Mouse (Mus musculus): Measurements from ENCODE around the gene Gm49388. TPM values are rescaled to one million over a fixed set of nuclear protein-coding genes. Genes with fewer than 3 reads are reported as not detected.

Gm49388 gene
- polyA plus RNA-seq, 1 experiment from 2014 or later, result not detected

- 90% methylated on average over 19 of the region's 19 CpGs for WGBS
- H3K27me3 ChIP-seq (ENCODE audit: control insufficient read depth, insufficient read depth, low read length), result no peaks in the 10 kb centered on the region
- H3K36me3 ChIP-seq (ENCODE audit: control insufficient read depth, insufficient read depth, low read length), result peaks cover 52% of the 10 kb centered on the region
- no peak overlapping the region for H3K4me2 ChIP-seq (ENCODE audit: low read depth, severe bottlenecking)
- ATAC-seq (ENCODE audit: insufficient number of reproducible peaks, low FRiP score, low TSS enrichment, low read depth), result no peak
- no peak overlapping the region for H3K27ac ChIP-seq (replicated peaks; ENCODE audit: low read depth, low read length)
- no peak overlapping the region for H3K4me3 ChIP-seq (ENCODE audit: low read depth, low read length)
- no peaks in the 10 kb centered on the region for H3K9me3 ChIP-seq (ENCODE audit: control insufficient read depth, low read length)
- DNase-seq (ENCODE audit: low spot score), result no peak
- H3K4me1 ChIP-seq (ENCODE audit: control insufficient read depth, insufficient read depth, low read length), result peaks cover 8% of the 10 kb centered on the region
- 0 out of 2 replicates have a peak overlapping the region, but pooled peaks have one; percentile 17 for H3K9ac ChIP-seq (ENCODE audit: low read length)
Measured at GRCm38 (mm10) chr7:127750131-127751127, 35.0 kb upstream of the Gm49388 start.

- Histone ChIP-seq H3K4me2 (ENCODE audit: low read depth, severe bottlenecking) (no peak overlapping the region), H3K4me1 (ENCODE audit: control insufficient read depth, insufficient read depth, low read length) (peaks cover 8% of the 10 kb centered on the region), H3K4me3 (ENCODE audit: low read depth, low read length) (no peak overlapping the region), H3K36me3 (ENCODE audit: control insufficient read depth, insufficient read depth, low read length) (peaks cover 55% of the 10 kb centered on the region), H3K27me3 (ENCODE audit: control insufficient read depth, insufficient read depth, low read length) (no peaks in the 10 kb centered on the region), H3K9ac (ENCODE audit: low read length) (no peak overlapping the region), H3K27ac (replicated peaks; ENCODE audit: low read depth, low read length) (no peak overlapping the region), H3K9me3 (ENCODE audit: control insufficient read depth, low read length) (no peaks in the 10 kb centered on the region)
- DNase-seq (ENCODE audit: low spot score) (no peak), ATAC-seq (ENCODE audit: insufficient number of reproducible peaks, low FRiP score, low TSS enrichment, low read depth) (no peak)
- WGBS, result 93% methylated on average over 5 of the region's 5 CpGs
Measured at GRCm38 (mm10) chr7:127751619-127752018, 33.8 kb upstream of the Gm49388 start.

GRCm38 (mm10) chr7:127752069-127752468, 33.3 kb upstream of the Gm49388 start:
- WGBS, result 94% methylated on average over 27 of the region's 27 CpGs
- Histone ChIP-seq H3K9ac (ENCODE audit: low read length) (no peak overlapping the region), H3K36me3 (ENCODE audit: control insufficient read depth, insufficient read depth, low read length) (peaks cover 57% of the 10 kb centered on the region), H3K27ac (replicated peaks; ENCODE audit: low read depth, low read length) (no peak overlapping the region), H3K27me3 (ENCODE audit: control insufficient read depth, insufficient read depth, low read length) (no peaks in the 10 kb centered on the region), H3K9me3 (ENCODE audit: control insufficient read depth, low read length) (no peaks in the 10 kb centered on the region), H3K4me1 (ENCODE audit: control insufficient read depth, insufficient read depth, low read length) (peaks cover 8% of the 10 kb centered on the region), H3K4me3 (ENCODE audit: low read depth, low read length) (no peak overlapping the region), H3K4me2 (ENCODE audit: low read depth, severe bottlenecking) (no peak overlapping the region)
- DNase-seq (ENCODE audit: low spot score), result no peak
- ATAC-seq (ENCODE audit: insufficient number of reproducible peaks, low FRiP score, low TSS enrichment, low read depth), result no peak

- H3K4me3 ChIP-seq (ENCODE audit: low read depth, low read length), result no peak overlapping the region
- 70% methylated on average over 5 of the region's 5 CpGs for WGBS
Measured at GRCm38 (mm10) chr7:127753158-127753557, 32.2 kb upstream of the Gm49388 start.

GRCm38 (mm10) chr7:127753741-127754140, 31.7 kb upstream of the Gm49388 start:
- DNase-seq (ENCODE audit: low spot score) (no peak), ATAC-seq (ENCODE audit: insufficient number of reproducible peaks, low FRiP score, low TSS enrichment, low read depth) (no peak)
- Histone ChIP-seq H3K4me1 (ENCODE audit: control insufficient read depth, insufficient read depth, low read length) (no peaks in the 10 kb centered on the region), H3K9ac (ENCODE audit: low read length) (no peak overlapping the region), H3K9me3 (ENCODE audit: control insufficient read depth, low read length) (no peaks in the 10 kb centered on the region), H3K4me2 (ENCODE audit: low read depth, severe bottlenecking) (no peak overlapping the region), H3K27me3 (ENCODE audit: control insufficient read depth, insufficient read depth, low read length) (no peaks in the 10 kb centered on the region), H3K4me3 (ENCODE audit: low read depth, low read length) (no peak overlapping the region), H3K27ac (replicated peaks; ENCODE audit: low read depth, low read length) (no peak overlapping the region), H3K36me3 (ENCODE audit: control insufficient read depth, insufficient read depth, low read length) (peaks cover 61% of the 10 kb centered on the region)
- WGBS, result 92% methylated on average over 7 of the region's 7 CpGs

More at GRCm38 (mm10) chr7:127753158-127753557, 32.2 kb upstream of the Gm49388 start:
- H3K4me2 ChIP-seq (ENCODE audit: low read depth, severe bottlenecking), result no peak overlapping the region
- ATAC-seq (ENCODE audit: insufficient number of reproducible peaks, low FRiP score, low TSS enrichment, low read depth), result no peak
- peaks cover 62% of the 10 kb centered on the region for H3K36me3 ChIP-seq (ENCODE audit: control insufficient read depth, insufficient read depth, low read length)
- H3K9me3 ChIP-seq (ENCODE audit: control insufficient read depth, low read length), result no peaks in the 10 kb centered on the region
- no peak overlapping the region for H3K27ac ChIP-seq (replicated peaks; ENCODE audit: low read depth, low read length)
- no peak for DNase-seq (ENCODE audit: low spot score)
- no peaks in the 10 kb centered on the region for H3K4me1 ChIP-seq (ENCODE audit: control insufficient read depth, insufficient read depth, low read length)
- no peak overlapping the region for H3K9ac ChIP-seq (ENCODE audit: low read length)
- no peaks in the 10 kb centered on the region for H3K27me3 ChIP-seq (ENCODE audit: control insufficient read depth, insufficient read depth, low read length)

GRCm38 (mm10) chr7:127759716-127760115, 25.7 kb upstream of the Gm49388 start:
- Histone ChIP-seq H3K4me3 (ENCODE audit: low read depth, low read length) (no peak overlapping the region), H3K4me2 (ENCODE audit: low read depth, severe bottlenecking) (no peak overlapping the region), H3K27me3 (ENCODE audit: control insufficient read depth, insufficient read depth, low read length) (no peaks in the 10 kb centered on the region), H3K9ac (ENCODE audit: low read length) (no peak overlapping the region), H3K4me1 (ENCODE audit: control insufficient read depth, insufficient read depth, low read length) (no peaks in the 10 kb centered on the region; the same call in 1 of the 2 replicates), H3K27ac (replicated peaks; ENCODE audit: low read depth, low read length) (no peak overlapping the region), H3K9me3 (ENCODE audit: control insufficient read depth, low read length) (no peaks in the 10 kb centered on the region), H3K36me3 (ENCODE audit: control insufficient read depth, insufficient read depth, low read length) (peaks cover 25% of the 10 kb centered on the region)
- WGBS, result 19% methylated on average over 6 of the region's 6 CpGs
- DNase-seq (ENCODE audit: low spot score), result no peak
- no peak for ATAC-seq (ENCODE audit: insufficient number of reproducible peaks, low FRiP score, low TSS enrichment, low read depth)

- Histone ChIP-seq H3K27ac (replicated peaks; ENCODE audit: low read depth, low read length) (no peak overlapping the region), H3K9me3 (ENCODE audit: control insufficient read depth, low read length) (no peaks in the 10 kb centered on the region), H3K4me3 (ENCODE audit: low read depth, low read length) (no peak overlapping the region), H3K4me1 (ENCODE audit: control insufficient read depth, insufficient read depth, low read length) (no peaks in the 10 kb centered on the region; the same call in 1 of the 2 replicates), H3K4me2 (ENCODE audit: low read depth, severe bottlenecking) (no peak overlapping the region), H3K27me3 (ENCODE audit: control insufficient read depth, insufficient read depth, low read length) (no peaks in the 10 kb centered on the region), H3K9ac (ENCODE audit: low read length) (no peak overlapping the region), H3K36me3 (ENCODE audit: control insufficient read depth, insufficient read depth, low read length) (peaks cover 19% of the 10 kb centered on the region)
- no peak for DNase-seq (ENCODE audit: low spot score)
- ATAC-seq (ENCODE audit: insufficient number of reproducible peaks, low FRiP score, low TSS enrichment, low read depth), result no peak
- WGBS, result 87% methylated on average over 3 of the region's 3 CpGs
Measured at GRCm38 (mm10) chr7:127760478-127760877, 24.9 kb upstream of the Gm49388 start.

GRCm38 (mm10) chr7:127761026-127761425, 24.4 kb upstream of the Gm49388 start:
- ATAC-seq (ENCODE audit: insufficient number of reproducible peaks, low FRiP score, low TSS enrichment, low read depth) (no peak), DNase-seq (ENCODE audit: low spot score) (peak; percentile 78)
- H3K9ac ChIP-seq (ENCODE audit: low read length), result no peak overlapping the region
- no peak overlapping the region for H3K4me2 ChIP-seq (ENCODE audit: low read depth, severe bottlenecking)
- no peaks in the 10 kb centered on the region for H3K27me3 ChIP-seq (ENCODE audit: control insufficient read depth, insufficient read depth, low read length)
- no peaks in the 10 kb centered on the region for H3K9me3 ChIP-seq (ENCODE audit: control insufficient read depth, low read length)
- peaks cover 19% of the 10 kb centered on the region for H3K36me3 ChIP-seq (ENCODE audit: control insufficient read depth, insufficient read depth, low read length)
- WGBS, result 52% methylated on average over 7 of the region's 7 CpGs
- H3K4me1 ChIP-seq (ENCODE audit: control insufficient read depth, insufficient read depth, low read length), result no peaks in the 10 kb centered on the region; the same call in 1 of the 2 replicates
- H3K4me3 ChIP-seq (ENCODE audit: low read depth, low read length), result no peak overlapping the region
- H3K27ac ChIP-seq (replicated peaks; ENCODE audit: low read depth, low read length), result no peak overlapping the region
